Mouse (Mus musculus) neural tube, embryonic 11.5 days (tissue): ENCODE data around the gene Lyrm4. TPM values are rescaled to one million over a fixed set of nuclear protein-coding genes. Genes with fewer than 3 reads are reported as not detected.

Source experiments
- ATAC-seq: fragments of 200-750 bp; cut with Nextera tagmentation; 2 replicates; pipeline ENCODE4 v1.8.0; 2017; ENCODE audit warnings: moderate number of reproducible peaks, mild to moderate bottlenecking, moderate TSS enrichment, moderate library complexity; ENCODE audit not compliant: insufficient read depth, low FRiP score, low TSS enrichment
- DNase-seq: peaks from one replicate; pipeline ENCODE4 v3.0.0-alpha.2; 2015; ENCODE audit warnings: low spot score
- H3K27ac ChIP-seq: fragments of 300-500 bp; sonication (generic); 2 replicates; pipeline ENCODE4 v1.5.1; 2014; ENCODE audit warnings: low read depth, mild to moderate bottlenecking, low read length
- H3K27me3 ChIP-seq: fragments of 300-500 bp; sonication (generic); 2 replicates; pipeline ENCODE4 v1.6.1; 2014; ENCODE audit warnings: mild to moderate bottlenecking, low read length, mixed read lengths; ENCODE audit not compliant: control insufficient read depth, insufficient read depth
- H3K36me3 ChIP-seq: fragments of 300-500 bp; sonication (generic); 2 replicates; pipeline ENCODE4 v1.6.1; 2014; ENCODE audit warnings: mild to moderate bottlenecking, low read length, moderate library complexity, mixed read lengths; ENCODE audit not compliant: control insufficient read depth, insufficient read depth
- H3K4me1 ChIP-seq: fragments of 300-500 bp; sonication (generic); 2 replicates; pipeline ENCODE4 v1.6.1; 2014; ENCODE audit warnings: low read length, mixed read lengths; ENCODE audit not compliant: control insufficient read depth, insufficient read depth
- H3K4me2 ChIP-seq: fragments of 300-500 bp; sonication (generic); 2 replicates; pipeline ENCODE4 v1.6.1; 2014; ENCODE audit warnings: low read depth, mild to moderate bottlenecking, moderate library complexity
- H3K4me3 ChIP-seq: fragments of 300-500 bp; sonication (generic); 2 replicates; pipeline ENCODE4 v1.5.1; 2014; ENCODE audit warnings: low read depth, low read length
- H3K9ac ChIP-seq: fragments of 300-500 bp; sonication (generic); 2 replicates; pipeline ENCODE4 v1.6.1; 2014; ENCODE audit warnings: mild to moderate bottlenecking, low read length
- H3K9me3 ChIP-seq: fragments of 300-500 bp; sonication (generic); 2 replicates; pipeline ENCODE4 v1.6.1; 2016; ENCODE audit warnings: low read length; ENCODE audit not compliant: control insufficient read depth
- WGBS: fragments of 180-500 bp; shearing (Covaris S2); extraction: QIAGEN DNeasy Blood & Tissue Kit; methylation state at CpG from one replicate; pipeline ENCODE4 v1.1.7; 2014; 5-methylcytosine and 5-hydroxymethylcytosine counted together
- polyA plus RNA-seq: library from polyadenylated mRNA; unstranded; fragments of >200 nt; fragmentation: Nextera tagmentation; extraction: Ambion mirVana; gene quantifications from 2 replicates; pipeline ENCODE4 v1.2.1, GENCODE M21; 2014

Lyrm4 gene
- polyA plus RNA-seq, 1 experiment from 2014 or later: 21.7 TPM

- 85% methylated on average over 3 of the region's 3 CpGs for WGBS
- H3K9me3 ChIP-seq: no peaks in the 10 kb centered on the region
- ATAC-seq: no peak
These were observed 32.6 kb downstream of the Lyrm4 start for GRCm38 (mm10) chr13:36084701-36085100.

GRCm38 (mm10) chr13:36081591-36081990 lies 35.7 kb downstream of the Lyrm4 start:
- Histone ChIP-seq H3K4me1 (no peaks in the 10 kb centered on the region), H3K4me2 (no peak overlapping the region), H3K27me3 (no peaks in the 10 kb centered on the region), H3K9ac (no peak overlapping the region), H3K4me3 (no peak overlapping the region), H3K27ac (no peak overlapping the region), H3K36me3 (no peaks in the 10 kb centered on the region), H3K9me3 (no peaks in the 10 kb centered on the region)
- DNase-seq (no peak), ATAC-seq (no peak)
- WGBS: 92% methylated on average over 3 of the region's 3 CpGs

More at GRCm38 (mm10) chr13:36084701-36085100, 32.6 kb downstream of the Lyrm4 start:
- H3K36me3 ChIP-seq: no peaks in the 10 kb centered on the region
- no peaks in the 10 kb centered on the region for H3K27me3 ChIP-seq
- DNase-seq: no peak
- no peak overlapping the region for H3K9ac ChIP-seq
- H3K4me1 ChIP-seq: no peaks in the 10 kb centered on the region
- no peak overlapping the region for H3K4me2 ChIP-seq
- H3K27ac ChIP-seq: no peak overlapping the region
- no peak overlapping the region for H3K4me3 ChIP-seq

GRCm38 (mm10) chr13:36074484-36074883 lies 42.8 kb downstream of the Lyrm4 start:
- Histone ChIP-seq H3K27me3 (no peaks in the 10 kb centered on the region), H3K9me3 (no peaks in the 10 kb centered on the region), H3K4me1 (no peaks in the 10 kb centered on the region), H3K4me2 (no peak overlapping the region), H3K36me3 (no peaks in the 10 kb centered on the region), H3K4me3 (no peak overlapping the region), H3K27ac (no peak overlapping the region), H3K9ac (no peak overlapping the region)
- 83% methylated on average over 3 of the region's 3 CpGs for WGBS
- ATAC-seq (no peak), DNase-seq (no peak)

- no peak for DNase-seq
These were observed 50.6 kb downstream of the Lyrm4 start for GRCm38 (mm10) chr13:36066676-36067075.

GRCm38 (mm10) chr13:36057489-36057888 lies 59.8 kb downstream of the Lyrm4 start:
- H3K9ac ChIP-seq: no peak overlapping the region
- no peaks in the 10 kb centered on the region for H3K9me3 ChIP-seq
- ATAC-seq (no peak), DNase-seq (no peak)
- H3K27ac ChIP-seq: no peak overlapping the region
- no peak overlapping the region for H3K4me2 ChIP-seq
- no peaks in the 10 kb centered on the region for H3K36me3 ChIP-seq
- no peaks in the 10 kb centered on the region for H3K4me1 ChIP-seq
- no peak overlapping the region for H3K4me3 ChIP-seq
- WGBS: 67% methylated on average over 2 of the region's 2 CpGs
- no peaks in the 10 kb centered on the region for H3K27me3 ChIP-seq

More at GRCm38 (mm10) chr13:36066676-36067075, 50.6 kb downstream of the Lyrm4 start:
- no peak for ATAC-seq
- no peaks in the 10 kb centered on the region for H3K4me1 ChIP-seq
- H3K27me3 ChIP-seq: no peaks in the 10 kb centered on the region
- no peak overlapping the region for H3K4me3 ChIP-seq
- no peak overlapping the region for H3K27ac ChIP-seq
- no peaks in the 10 kb centered on the region for H3K36me3 ChIP-seq
- no peak overlapping the region for H3K9ac ChIP-seq
- WGBS: 95% methylated on average over 2 of the region's 2 CpGs
- H3K4me2 ChIP-seq: no peak overlapping the region
- H3K9me3 ChIP-seq: no peaks in the 10 kb centered on the region

GRCm38 (mm10) chr13:36056925-36057324 lies 60.4 kb downstream of the Lyrm4 start:
- WGBS: 85% methylated on average over 4 of the region's 4 CpGs
- no peak overlapping the region for H3K4me2 ChIP-seq
- no peak for ATAC-seq

GRCm38 (mm10) chr13:36056509-36056908 lies 60.8 kb downstream of the Lyrm4 start:
- Histone ChIP-seq H3K9ac (no peak overlapping the region), H3K9me3 (no peaks in the 10 kb centered on the region), H3K27ac (no peak overlapping the region), H3K4me2 (no peak overlapping the region), H3K27me3 (no peaks in the 10 kb centered on the region), H3K4me1 (no peaks in the 10 kb centered on the region), H3K36me3 (no peaks in the 10 kb centered on the region), H3K4me3 (no peak overlapping the region)
- ATAC-seq (no peak), DNase-seq (no peak)
- WGBS: 90% methylated on average over 1 of the region's 1 CpGs

More at GRCm38 (mm10) chr13:36056925-36057324, 60.4 kb downstream of the Lyrm4 start:
- Histone ChIP-seq H3K27ac (no peak overlapping the region), H3K9me3 (no peaks in the 10 kb centered on the region), H3K4me3 (no peak overlapping the region), H3K36me3 (no peaks in the 10 kb centered on the region), H3K27me3 (no peaks in the 10 kb centered on the region), H3K4me1 (no peaks in the 10 kb centered on the region), H3K9ac (no peak overlapping the region)
- no peak for DNase-seq

GRCm38 (mm10) chr13:36035528-36035927 lies 81.8 kb downstream of the Lyrm4 start:
- no peaks in the 10 kb centered on the region for H3K27me3 ChIP-seq
- no peak overlapping the region for H3K4me3 ChIP-seq
- H3K9ac ChIP-seq: no peak overlapping the region
- H3K4me1 ChIP-seq: no peaks in the 10 kb centered on the region
- no peaks in the 10 kb centered on the region for H3K9me3 ChIP-seq
- whole genome bisulfite sequencing: 94% methylated on average over 4 of the region's 4 CpGs
- no peak for DNase-seq
- H3K36me3 ChIP-seq: no peaks in the 10 kb centered on the region
- no peak for ATAC-seq
- H3K4me2 ChIP-seq: no peak overlapping the region
- no peak overlapping the region for H3K27ac ChIP-seq

GRCm38 (mm10) chr13:36031959-36032358 lies 85.4 kb downstream of the Lyrm4 start:
- H3K9me3 ChIP-seq: no peaks in the 10 kb centered on the region
- H3K4me2 ChIP-seq: no peak overlapping the region
- H3K27me3 ChIP-seq: no peaks in the 10 kb centered on the region
- no peak overlapping the region for H3K4me3 ChIP-seq
- 81% methylated on average over 9 of the region's 9 CpGs for WGBS
- DNase-seq (no peak), ATAC-seq (no peak)
- H3K4me1 ChIP-seq: no peaks in the 10 kb centered on the region
- no peak overlapping the region for H3K27ac ChIP-seq
- H3K36me3 ChIP-seq: no peaks in the 10 kb centered on the region
- no peak overlapping the region for H3K9ac ChIP-seq
